Mouse (Mus musculus) ES-E14 (cell line): ENCODE results near the gene Ltbp2.

ENCODE experiments used
- CHD2 ChIP-seq: IDR thresholded peaks from 2 replicates; pipeline ENCODE4 v1.6.1; 2014; ENCODE audit warnings: mild to moderate bottlenecking, low read depth, low read length, inconsistent platforms
- MAFK ChIP-seq: IDR thresholded peaks from 2 replicates; pipeline ENCODE4 v1.6.1; 2014; ENCODE audit warnings: mild to moderate bottlenecking, low read depth, low read length, inconsistent platforms; ENCODE audit not compliant: insufficient read depth
- ZC3H11A ChIP-seq: IDR thresholded peaks from 2 replicates; pipeline ENCODE4 v1.6.1; 2012; ENCODE audit warnings: low read depth, mild to moderate bottlenecking, inconsistent platforms, low read length, borderline replicate concordance

DNA sequence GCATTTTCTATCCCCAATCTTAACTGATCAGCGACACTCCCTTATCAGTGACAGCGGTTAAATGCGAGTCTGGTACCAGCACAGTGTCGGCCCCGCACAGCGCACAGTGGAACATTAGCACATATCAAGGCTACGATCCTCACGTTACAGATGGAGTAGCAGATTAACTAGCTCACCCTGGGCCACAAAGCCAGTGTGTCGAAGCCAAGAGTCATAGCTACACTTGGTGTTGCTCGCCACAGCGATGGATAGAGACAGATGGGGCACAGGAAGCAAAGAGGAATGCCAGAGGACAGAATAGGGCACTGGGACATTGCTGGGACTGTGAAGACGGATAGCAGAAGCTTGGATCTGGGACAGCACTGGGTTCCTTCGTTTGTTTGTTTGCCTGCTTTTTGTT lies 69.0 kb downstream of the Ltbp2 start:
- TF ChIP-seq CHD2 (no peak), ZC3H11A (no peak), MAFK (no peak)
